Mouse (Mus musculus) splenic B cell, adult 2 months (primary cell): Measurements from ENCODE around the gene Grm1.

Experiments used
- DNase-seq: peaks from one replicate; pipeline ENCODE4 v3.0.0-alpha.2; 2011; ENCODE audit warnings: low read depth, low spot score
- H3K27me3 ChIP-seq: 2 replicates; pipeline ENCODE4 v1.6.1; 2012; ENCODE audit warnings: mild to moderate bottlenecking, low read length, moderate library complexity, mixed read lengths; ENCODE audit not compliant: control insufficient read depth, poor library complexity, insufficient read depth, severe bottlenecking
- H3K36me3 ChIP-seq: 2 replicates; pipeline ENCODE4 v1.6.1; 2012; ENCODE audit warnings: mild to moderate bottlenecking, low read length, moderate library complexity, mixed read lengths; ENCODE audit not compliant: control insufficient read depth, poor library complexity, insufficient read depth, severe bottlenecking

Grm1 gene

DNA sequence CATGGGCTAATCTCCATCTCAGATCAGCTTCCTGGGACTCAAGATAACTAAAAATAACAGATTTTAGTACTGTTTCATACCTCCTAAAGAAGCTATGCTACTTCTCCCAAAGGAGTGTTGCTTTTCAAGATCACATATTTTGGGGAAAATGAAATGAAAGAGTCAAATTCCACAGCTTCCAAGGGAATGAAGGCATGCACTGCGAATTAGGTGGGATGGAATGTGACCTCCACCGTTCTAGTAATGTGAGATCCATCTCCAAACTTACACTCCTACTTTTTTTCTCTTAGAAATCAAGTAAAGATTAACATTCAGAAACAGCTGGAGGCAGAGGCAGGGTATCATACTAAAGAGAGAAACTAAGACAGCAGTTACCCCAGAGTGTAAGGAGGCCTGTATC lies 49.9 kb downstream of the Grm1 start:
- H3K36me3 ChIP-seq: no peaks in the 10 kb centered on the region
- DNase-seq: no peak

DNA sequence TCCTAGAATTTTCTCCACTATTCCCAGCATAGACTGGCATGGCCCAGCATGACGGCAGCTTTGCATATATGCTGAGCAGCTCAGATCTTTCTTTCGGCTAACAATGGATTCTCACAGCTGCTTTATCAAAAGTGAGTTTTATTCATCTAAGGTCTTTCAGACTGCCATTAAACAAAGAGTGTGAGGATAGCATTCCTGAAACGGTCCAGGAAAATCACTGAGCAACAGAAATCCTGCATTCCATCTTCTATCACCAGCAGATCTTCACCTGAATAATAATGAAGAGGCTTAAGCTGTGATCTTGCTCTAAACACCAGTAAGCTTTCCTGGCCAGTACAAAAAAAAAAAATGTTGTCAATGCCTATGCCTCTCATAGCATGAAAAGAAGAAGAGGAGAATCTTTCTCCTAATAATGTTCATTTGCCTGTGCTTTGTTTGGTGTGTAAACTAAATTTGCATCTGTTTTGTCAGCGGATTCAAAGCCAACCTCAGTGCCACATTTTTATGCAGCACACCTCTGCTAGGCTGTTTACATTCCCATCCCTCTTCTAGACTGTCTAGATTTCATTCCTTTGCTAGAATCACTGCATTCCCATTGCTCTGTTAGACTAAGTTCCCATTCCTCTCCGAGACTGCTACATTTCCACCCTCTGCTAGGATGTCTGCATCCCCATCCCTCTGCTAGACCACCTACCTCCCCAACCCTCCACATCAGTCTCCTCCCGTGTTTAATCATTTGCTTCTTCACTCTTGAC lies 56.2 kb downstream of the Grm1 start:
- no peak for DNase-seq
- no peaks in the 10 kb centered on the region for H3K27me3 ChIP-seq
- H3K36me3 ChIP-seq: no peaks in the 10 kb centered on the region

More for the DNA sequence above, 49.9 kb downstream of the Grm1 start:
- no peaks in the 10 kb centered on the region for H3K27me3 ChIP-seq

DNA sequence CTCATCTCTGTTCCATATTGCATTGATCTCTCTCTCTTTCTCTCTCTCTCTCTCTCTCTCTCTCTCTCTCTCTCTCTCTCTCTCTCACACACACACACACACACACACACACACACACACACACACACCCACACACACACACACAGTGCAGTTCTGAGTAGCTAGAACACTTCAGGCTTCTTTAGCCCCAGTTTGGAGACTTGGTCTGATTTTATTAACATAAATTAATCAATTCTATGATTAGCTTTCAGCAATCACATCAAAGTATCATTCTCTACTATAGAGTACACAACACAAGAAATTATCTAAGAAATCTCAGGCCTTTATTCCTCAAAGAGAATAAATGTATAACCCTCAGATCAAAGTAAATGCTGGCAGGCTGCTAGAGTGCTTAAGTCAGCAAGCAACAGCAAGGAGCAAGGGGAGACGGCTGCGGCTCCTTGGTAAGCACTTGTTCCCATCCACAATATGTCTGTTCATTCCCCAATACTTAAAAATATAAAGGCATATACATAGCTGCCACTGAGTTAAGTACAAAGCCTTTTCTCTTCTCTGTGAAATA lies 63.1 kb downstream of the Grm1 start:
- DNase-seq: no peak
- H3K27me3 ChIP-seq: no peaks in the 10 kb centered on the region
- H3K36me3 ChIP-seq: no peaks in the 10 kb centered on the region

- no peaks in the 10 kb centered on the region for H3K27me3 ChIP-seq
- no peaks in the 10 kb centered on the region for H3K36me3 ChIP-seq
- no peak for DNase-seq
Observed at GRCm38 (mm10) chr10:11013653-11014052, 68.5 kb downstream of the Grm1 start.

DNA sequence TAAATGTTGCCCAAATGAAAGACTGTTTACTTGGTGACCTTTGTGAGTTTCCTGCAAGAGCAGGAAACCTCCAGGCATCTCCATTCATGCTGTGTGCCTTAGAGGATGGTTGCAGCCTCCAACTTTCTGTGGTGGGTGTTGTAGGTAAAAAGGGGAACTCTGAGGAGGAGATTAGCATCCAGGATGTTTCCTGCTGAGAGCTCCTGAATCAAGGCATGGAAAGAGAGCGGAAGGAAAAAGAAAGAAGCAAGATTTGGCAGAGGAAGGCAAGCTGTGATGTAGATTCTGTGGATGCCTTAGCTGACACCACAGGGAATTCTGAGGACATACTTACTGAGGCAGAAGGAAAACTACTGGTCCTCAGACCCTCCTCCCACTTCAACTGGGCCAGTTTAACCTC lies 85.4 kb downstream of the Grm1 start:
- no peaks in the 10 kb centered on the region for H3K27me3 ChIP-seq
- H3K36me3 ChIP-seq: no peaks in the 10 kb centered on the region
- no peak for DNase-seq

DNA sequence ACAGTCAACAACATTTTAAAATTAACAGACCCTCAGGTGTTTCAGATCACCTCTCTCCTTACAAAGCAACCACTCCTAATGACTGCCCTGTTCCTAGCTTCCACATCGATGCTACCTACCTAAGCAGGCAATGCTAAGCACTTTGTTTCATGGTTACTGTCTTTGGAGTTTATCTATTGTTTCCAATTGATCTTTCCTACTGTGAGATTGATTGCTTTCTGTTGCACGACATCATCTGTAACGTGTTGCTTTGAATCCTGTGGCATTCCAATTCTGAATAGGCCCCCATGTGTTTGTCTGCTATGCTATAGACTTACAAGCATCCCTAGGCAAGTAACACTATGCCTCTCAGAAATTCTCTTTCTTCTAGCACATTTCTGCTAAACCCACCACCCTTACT lies 90.4 kb downstream of the Grm1 start:
- DNase-seq: no peak

DNA sequence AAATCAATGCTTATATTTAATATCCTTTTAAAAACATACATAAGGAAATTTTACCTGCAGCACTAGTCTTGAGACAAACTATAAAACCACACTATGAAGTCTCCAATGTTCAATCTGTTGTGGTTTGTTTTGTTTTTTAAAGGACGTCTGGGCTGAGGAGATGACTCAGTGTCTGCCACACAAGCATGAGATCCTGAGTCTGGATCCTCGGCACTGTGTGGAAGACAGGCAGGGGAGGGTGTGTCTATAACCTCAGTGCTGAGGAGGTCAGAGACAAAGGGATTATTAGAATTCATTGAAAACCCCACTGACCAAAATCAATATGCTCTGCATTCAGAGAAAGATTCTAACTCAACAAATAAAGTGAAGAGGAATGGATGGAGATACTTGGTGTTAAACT lies 110.8 kb downstream of the Grm1 start:
- H3K27me3 ChIP-seq: no peaks in the 10 kb centered on the region
- DNase-seq: no peak
- H3K36me3 ChIP-seq: no peaks in the 10 kb centered on the region

More for the DNA sequence above, 90.4 kb downstream of the Grm1 start:
- Histone ChIP-seq H3K36me3 (no peaks in the 10 kb centered on the region), H3K27me3 (no peaks in the 10 kb centered on the region)

DNA sequence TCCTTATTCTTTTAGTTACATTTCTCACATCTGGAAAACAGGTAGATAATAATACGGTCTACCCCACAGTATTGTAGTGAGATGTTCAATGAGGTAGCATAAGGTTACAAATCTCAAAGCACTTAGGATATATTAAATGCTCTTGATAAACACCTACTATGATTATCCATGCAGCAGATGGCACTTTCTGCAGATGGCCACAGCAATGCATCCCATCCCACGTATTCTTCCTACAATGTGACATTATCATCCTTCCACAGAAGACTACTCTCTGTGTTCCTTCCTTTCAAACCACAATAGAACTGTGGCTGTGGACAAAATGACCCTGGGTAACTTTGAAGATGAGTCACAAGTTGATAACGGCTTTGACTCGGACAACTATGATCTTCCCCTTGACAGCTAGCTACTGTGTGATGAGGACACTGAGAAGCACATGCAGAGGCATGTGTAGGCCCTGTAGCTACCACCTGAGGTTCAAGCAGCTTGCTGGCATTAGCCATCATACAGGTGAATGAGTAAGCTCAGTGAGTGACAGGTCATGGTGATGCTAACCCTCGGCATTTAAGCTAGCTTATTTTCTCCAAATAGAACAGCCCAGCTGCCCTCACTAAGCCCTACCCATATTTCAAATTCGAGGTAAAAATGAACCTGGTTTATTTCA lies 117.5 kb downstream of the Grm1 start:
- Histone ChIP-seq H3K27me3 (no peaks in the 10 kb centered on the region), H3K36me3 (no peaks in the 10 kb centered on the region)
- DNase-seq: no peak

- Histone ChIP-seq H3K27me3 (no peaks in the 10 kb centered on the region), H3K36me3 (no peaks in the 10 kb centered on the region)
- DNase-seq: no peak
Observed at GRCm38 (mm10) chr10:10950557-10950956, 131.6 kb downstream of the Grm1 start.

DNA sequence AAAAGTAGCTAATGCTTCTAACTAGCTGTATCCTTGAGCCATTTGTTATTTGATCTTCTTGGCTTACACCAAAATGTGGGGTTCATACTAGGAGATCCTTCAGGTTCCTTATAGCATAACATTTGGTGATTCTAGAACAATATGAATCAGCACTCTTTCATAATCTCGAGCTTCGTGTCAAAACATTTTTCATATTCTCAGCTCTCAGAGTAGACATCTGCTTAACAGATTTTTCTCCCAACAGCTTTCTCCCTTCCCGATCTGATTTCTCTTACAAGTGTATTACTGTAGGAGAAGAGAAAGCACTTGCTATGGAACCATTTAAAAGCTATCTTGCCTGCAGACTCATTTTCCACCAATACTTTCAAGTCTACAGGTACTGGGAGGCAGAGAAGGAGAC lies 133.0 kb downstream of the Grm1 start:
- no peaks in the 10 kb centered on the region for H3K36me3 ChIP-seq
- DNase-seq: no peak
- H3K27me3 ChIP-seq: no peaks in the 10 kb centered on the region

GRCm38 (mm10) chr10:10947531-10947930 lies 134.6 kb downstream of the Grm1 start:
- Histone ChIP-seq H3K36me3 (no peaks in the 10 kb centered on the region), H3K27me3 (no peaks in the 10 kb centered on the region)

GRCm38 (mm10) chr10:10944003-10944402 lies 138.2 kb downstream of the Grm1 start:
- H3K36me3 ChIP-seq: no peaks in the 10 kb centered on the region
- DNase-seq: no peak
- H3K27me3 ChIP-seq: no peaks in the 10 kb centered on the region

More at GRCm38 (mm10) chr10:10947531-10947930, 134.6 kb downstream of the Grm1 start:
- no peak for DNase-seq

GRCm38 (mm10) chr10:10942248-10942647 lies 139.9 kb downstream of the Grm1 start:
- Histone ChIP-seq H3K27me3 (no peaks in the 10 kb centered on the region), H3K36me3 (no peaks in the 10 kb centered on the region)
- no peak for DNase-seq

DNA sequence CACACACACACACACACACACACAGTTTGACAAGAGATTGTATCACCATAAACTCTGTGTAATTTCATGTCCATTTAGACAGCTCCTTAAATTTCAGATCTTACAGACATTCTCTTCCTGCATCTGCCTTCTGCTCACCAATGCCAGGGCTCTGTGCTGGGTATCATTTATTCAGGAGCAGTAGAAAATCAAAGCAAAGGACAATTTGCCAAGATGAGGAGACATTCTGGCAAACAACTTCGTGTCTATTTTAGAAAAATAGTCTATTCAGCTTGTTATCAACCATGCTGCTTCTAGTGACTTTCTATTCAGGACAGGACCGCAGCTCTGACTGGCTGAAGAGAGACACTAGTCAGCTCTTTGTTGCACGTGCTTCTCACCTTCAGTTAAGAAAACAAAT lies 146.3 kb downstream of the Grm1 start:
- Histone ChIP-seq H3K36me3 (no peaks in the 10 kb centered on the region), H3K27me3 (no peaks in the 10 kb centered on the region)
- no peak for DNase-seq

DNA sequence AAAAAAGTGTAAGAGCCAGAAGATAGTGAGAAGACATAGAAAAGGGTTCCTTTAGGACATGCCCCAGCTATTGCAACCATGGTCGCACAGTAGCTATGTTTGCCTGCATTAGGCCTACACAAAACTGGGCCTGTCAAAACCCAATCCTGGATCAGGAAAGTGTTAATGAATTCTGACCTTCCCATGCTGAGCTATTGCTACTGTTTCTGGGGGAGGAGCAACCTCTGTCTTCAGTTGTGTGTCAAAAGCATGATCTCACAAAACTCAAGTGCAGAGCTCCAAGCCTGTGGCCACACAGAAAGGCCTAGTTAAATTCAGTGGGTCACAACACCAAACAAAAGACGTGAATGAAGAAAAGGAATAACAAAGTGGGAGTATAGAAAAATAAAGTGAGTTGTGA lies 152.5 kb downstream of the Grm1 start:
- DNase-seq: no peak
- Histone ChIP-seq H3K36me3 (no peaks in the 10 kb centered on the region), H3K27me3 (no peaks in the 10 kb centered on the region)
